Mouse (Mus musculus): ENCODE measurements around the gene Riox1. TPM values are rescaled to one million over a fixed set of nuclear protein-coding genes. Genes with fewer than 3 reads are reported as not detected.
A peak's percentile ranks its signal among the peaks of the same experiment; 100 is the strongest.
"Not testable (repeated sequence)": the region's sequence is repeated elsewhere in the genome, so short reads cannot be mapped to it uniquely, and the experiment has no call there.

The Riox1 gene
- polyA plus RNA-seq, 1 experiment from 2014 or later = 9.2 TPM

DNA sequence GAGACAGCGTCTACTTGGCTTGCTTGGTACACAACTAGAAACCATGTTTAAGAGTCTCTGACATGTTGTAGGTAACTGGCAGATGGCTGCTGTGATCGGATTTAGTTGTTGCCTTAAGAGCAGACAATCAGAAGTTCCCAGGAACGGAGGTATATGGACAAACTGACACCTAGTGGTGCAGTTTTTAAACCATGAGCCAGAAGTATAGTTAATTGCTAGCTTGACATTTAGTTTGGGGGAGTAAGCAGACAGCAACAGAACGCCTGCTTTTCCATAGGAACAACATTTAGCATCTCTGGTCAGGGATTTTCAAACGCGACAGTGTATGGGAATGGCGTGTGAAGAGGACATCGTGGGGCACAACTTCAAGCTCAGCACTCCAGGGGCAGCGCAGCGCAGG lies 12.8 kb upstream of the Riox1 start:
- Histone ChIP-seq H3K27ac (replicated peaks in 1 of 2; ENCODE audit: control insufficient read depth in 1 of 2, insufficient read depth in 1 of 2, low read depth in 2 of 2, low read length in 2 of 2) (no peak overlapping the region), H3K27me3 (ENCODE audit: control insufficient read depth, insufficient read depth, low read length) (no peaks in the 10 kb centered on the region), H3K9ac (ENCODE audit: low read length) (no peak overlapping the region), H3K9me3 (ENCODE audit: control insufficient read depth, low read length) (0 out of 2 replicates have a peak, but pooled peaks cover 4% of the 10 kb centered on the region), H3K4me2 (ENCODE audit: low read length) (peak overlapping the region; percentile 34), H3K4me3 (ENCODE audit: control insufficient read depth in 1 of 2, insufficient read depth in 1 of 2, low read depth in 1 of 2, low read length in 2 of 2) (no peak overlapping the region), H3K36me3 (ENCODE audit: control insufficient read depth, insufficient read depth, low read length) (no peaks in the 10 kb centered on the region), H3K4me1 (ENCODE audit: control insufficient read depth in 2 of 2, insufficient read depth in 2 of 2, low read length in 2 of 2) (no peaks in the 10 kb centered on the region)
- 49% methylated on average over 10 of the region's 10 CpGs for WGBS
- no peak for ATAC-seq (ENCODE audit: insufficient number of reproducible peaks, insufficient read depth, low FRiP score, low read depth)

DNA sequence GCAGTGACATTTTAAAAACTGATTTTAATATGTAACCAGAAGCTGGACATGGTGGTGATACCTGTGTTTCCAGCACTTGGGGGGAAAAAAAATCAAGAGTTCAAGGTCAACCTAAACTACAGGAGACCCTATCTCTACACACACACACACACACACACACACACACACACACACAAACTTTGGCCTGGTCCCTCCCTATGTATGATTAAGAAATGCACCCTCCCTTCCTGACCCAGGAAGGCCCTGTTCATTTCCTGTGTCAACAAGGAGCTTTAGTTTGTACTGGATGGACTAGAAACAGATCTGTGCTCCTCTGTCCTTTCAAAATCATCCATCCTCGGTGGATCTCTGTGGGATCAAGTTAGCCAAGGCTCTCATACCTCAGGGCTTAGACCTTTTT lies 11.8 kb upstream of the Riox1 start:
- WGBS = 35% methylated on average over 1 of the region's 1 CpGs

DNA sequence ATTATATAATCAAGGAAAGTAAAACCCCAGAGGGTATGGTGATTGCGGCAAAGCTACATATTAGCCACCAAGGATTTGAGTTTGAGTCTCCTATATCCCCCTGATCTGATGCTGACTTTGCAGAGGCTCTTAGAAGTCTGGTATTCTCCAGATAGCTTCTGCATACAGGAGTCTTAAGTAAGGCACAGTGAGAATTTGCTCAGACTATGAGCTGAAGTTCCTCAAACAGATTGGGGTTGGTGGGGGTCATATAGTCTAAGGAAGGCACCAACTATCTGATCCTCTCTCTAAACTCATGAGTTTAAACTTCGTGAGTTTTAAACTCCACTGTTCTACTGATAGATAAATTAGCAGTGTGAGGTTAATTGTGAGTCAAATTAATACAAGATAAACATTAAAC lies 11.1 kb upstream of the Riox1 start:
- no peak overlapping the region for H3K27ac ChIP-seq (replicated peaks in 1 of 2; ENCODE audit: control insufficient read depth in 1 of 2, insufficient read depth in 1 of 2, low read depth in 2 of 2, low read length in 2 of 2)
- H3K4me3 ChIP-seq (ENCODE audit: control insufficient read depth in 1 of 2, insufficient read depth in 1 of 2, low read depth in 1 of 2, low read length in 2 of 2) = no peak overlapping the region
- 64% methylated on average over 2 of the region's 2 CpGs for WGBS
- no peak overlapping the region for H3K9ac ChIP-seq (ENCODE audit: low read length)
- no peaks in the 10 kb centered on the region for H3K4me1 ChIP-seq (ENCODE audit: control insufficient read depth in 2 of 2, insufficient read depth in 2 of 2, low read length in 2 of 2)
- H3K36me3 ChIP-seq (ENCODE audit: control insufficient read depth, insufficient read depth, low read length) = no peaks in the 10 kb centered on the region
- no peak for ATAC-seq (ENCODE audit: insufficient number of reproducible peaks, insufficient read depth, low FRiP score, low read depth)
- 0 out of 2 replicates have a peak, but pooled peaks cover 3% of the 10 kb centered on the region for H3K9me3 ChIP-seq (ENCODE audit: control insufficient read depth, low read length)
- no peaks in the 10 kb centered on the region for H3K27me3 ChIP-seq (ENCODE audit: control insufficient read depth, insufficient read depth, low read length)
- no peak overlapping the region for H3K4me2 ChIP-seq (ENCODE audit: low read length)

More for the DNA sequence above, 11.8 kb upstream of the Riox1 start:
- not testable (repeated sequence) for H3K4me1 ChIP-seq (ENCODE audit: control insufficient read depth in 2 of 2, insufficient read depth in 2 of 2, low read length in 2 of 2); H3K27me3 ChIP-seq (ENCODE audit: control insufficient read depth, insufficient read depth, low read length); H3K9me3 ChIP-seq (ENCODE audit: control insufficient read depth, low read length); H3K4me2 ChIP-seq (ENCODE audit: low read length); H3K9ac ChIP-seq (ENCODE audit: low read length); ATAC-seq (ENCODE audit: insufficient number of reproducible peaks, insufficient read depth, low FRiP score, low read depth); H3K4me3 ChIP-seq (ENCODE audit: control insufficient read depth in 1 of 2, insufficient read depth in 1 of 2, low read depth in 1 of 2, low read length in 2 of 2); H3K27ac ChIP-seq (replicated peaks in 1 of 2; ENCODE audit: control insufficient read depth in 1 of 2, insufficient read depth in 1 of 2, low read depth in 2 of 2, low read length in 2 of 2); H3K36me3 ChIP-seq (ENCODE audit: control insufficient read depth, insufficient read depth, low read length)

DNA sequence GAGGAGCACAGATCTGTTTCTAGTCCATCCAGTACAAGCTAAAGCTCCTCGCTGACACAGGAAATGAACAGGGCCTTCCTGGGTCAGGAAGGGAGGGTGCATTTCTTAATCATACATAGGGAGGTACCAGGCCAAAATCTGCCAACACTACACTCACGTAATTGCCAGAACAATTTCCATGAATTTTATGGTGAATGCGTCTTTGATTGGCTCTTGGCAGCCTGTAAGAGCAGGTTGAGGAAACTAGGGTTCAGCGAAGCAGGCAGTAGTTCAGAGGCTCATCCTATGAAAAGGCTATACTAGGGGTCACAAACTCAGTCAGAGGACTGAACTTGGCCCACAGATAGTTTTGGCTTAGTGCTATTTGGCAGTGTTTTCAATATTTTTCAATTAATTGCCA lies 10.4 kb upstream of the Riox1 start:
- no peaks in the 10 kb centered on the region for H3K27me3 ChIP-seq (ENCODE audit: control insufficient read depth, insufficient read depth, low read length)
- H3K9me3 ChIP-seq (ENCODE audit: control insufficient read depth, low read length) = no peaks in the 10 kb centered on the region
- H3K4me3 ChIP-seq (ENCODE audit: control insufficient read depth in 1 of 2, insufficient read depth in 1 of 2, low read depth in 1 of 2, low read length in 2 of 2) = no peak overlapping the region
- H3K36me3 ChIP-seq (ENCODE audit: control insufficient read depth, insufficient read depth, low read length) = no peaks in the 10 kb centered on the region
- ATAC-seq (ENCODE audit: insufficient number of reproducible peaks, insufficient read depth, low FRiP score, low read depth) = no peak
- no peaks in the 10 kb centered on the region for H3K4me1 ChIP-seq (ENCODE audit: control insufficient read depth in 2 of 2, insufficient read depth in 2 of 2, low read length in 2 of 2)
- H3K27ac ChIP-seq (replicated peaks in 1 of 2; ENCODE audit: control insufficient read depth in 1 of 2, insufficient read depth in 1 of 2, low read depth in 2 of 2, low read length in 2 of 2) = no peak overlapping the region
- H3K4me2 ChIP-seq (ENCODE audit: low read length) = no peak overlapping the region
- no peak overlapping the region for H3K9ac ChIP-seq (ENCODE audit: low read length)
- WGBS = 65% methylated on average over 4 of the region's 4 CpGs

DNA sequence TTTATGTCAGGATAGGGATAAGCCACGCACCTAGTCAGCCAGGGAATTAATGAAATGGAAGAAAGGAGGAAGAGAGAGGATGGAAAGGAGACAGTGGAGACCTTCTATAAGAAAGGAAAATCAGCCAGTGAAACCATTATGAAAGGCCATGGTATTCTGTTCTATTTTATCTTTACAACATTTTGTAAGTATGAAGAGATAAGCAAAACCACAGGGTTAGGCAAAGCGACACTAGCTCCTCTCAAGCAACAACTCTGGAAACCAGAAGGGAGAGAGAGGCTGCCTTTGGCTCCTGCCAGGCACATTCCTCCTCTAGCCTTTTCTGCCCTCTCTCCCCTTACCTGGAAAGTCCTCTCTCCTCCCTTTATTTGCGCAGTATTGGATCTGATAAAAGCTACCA lies 8.5 kb upstream of the Riox1 start:
- no peak overlapping the region for H3K9ac ChIP-seq (ENCODE audit: low read length)
- no peak overlapping the region for H3K4me3 ChIP-seq (ENCODE audit: control insufficient read depth in 1 of 2, insufficient read depth in 1 of 2, low read depth in 1 of 2, low read length in 2 of 2)
- no peak overlapping the region for H3K4me2 ChIP-seq (ENCODE audit: low read length)
- no peaks in the 10 kb centered on the region for H3K36me3 ChIP-seq (ENCODE audit: control insufficient read depth, insufficient read depth, low read length)
- H3K9me3 ChIP-seq (ENCODE audit: control insufficient read depth, low read length) = no peaks in the 10 kb centered on the region
- no peak overlapping the region for H3K27ac ChIP-seq (replicated peaks in 1 of 2; ENCODE audit: control insufficient read depth in 1 of 2, insufficient read depth in 1 of 2, low read depth in 2 of 2, low read length in 2 of 2)
- no peak for ATAC-seq (ENCODE audit: insufficient number of reproducible peaks, insufficient read depth, low FRiP score, low read depth)
- H3K27me3 ChIP-seq (ENCODE audit: control insufficient read depth, insufficient read depth, low read length) = no peaks in the 10 kb centered on the region
- no peaks in the 10 kb centered on the region for H3K4me1 ChIP-seq (ENCODE audit: control insufficient read depth in 2 of 2, insufficient read depth in 2 of 2, low read length in 2 of 2)
- 68% methylated on average over 3 of the region's 3 CpGs for WGBS

DNA sequence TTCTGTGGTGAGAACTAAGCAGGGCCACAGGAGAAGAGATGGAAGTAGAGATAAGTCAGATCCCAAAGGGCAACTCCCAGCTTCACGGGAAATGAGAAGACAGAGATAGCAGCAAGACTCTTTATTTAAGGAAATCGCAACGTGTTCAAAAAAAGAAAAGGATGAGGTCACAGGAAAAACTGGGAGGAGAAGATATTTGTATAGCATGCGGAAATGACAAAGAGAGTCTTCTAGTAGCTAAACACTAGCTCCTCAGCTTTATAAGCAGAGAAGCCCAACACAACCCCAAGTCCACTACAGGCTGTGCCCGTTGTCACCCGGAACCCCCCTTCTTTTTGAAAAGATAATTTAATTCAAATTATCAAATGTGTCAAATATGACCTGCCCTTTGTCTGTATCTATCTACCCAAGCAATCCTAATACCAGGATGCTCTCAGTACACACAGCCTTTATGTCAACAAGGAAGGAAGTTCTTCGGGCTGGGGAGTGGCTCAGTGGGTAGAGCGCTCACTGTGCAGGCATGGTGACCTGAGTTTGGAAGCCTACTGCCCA lies 3.1 kb upstream of the Riox1 start:
- Histone ChIP-seq H3K9ac (ENCODE audit: low read length) (no peak overlapping the region), H3K4me2 (ENCODE audit: low read length) (no peak overlapping the region), H3K4me1 (ENCODE audit: control insufficient read depth in 2 of 2, insufficient read depth in 2 of 2, low read length in 2 of 2) (peaks cover 11 to 12% of the 10 kb centered on the region in 2 experiments), H3K36me3 (ENCODE audit: control insufficient read depth, insufficient read depth, low read length) (peaks cover 5% of the 10 kb centered on the region), H3K4me3 (ENCODE audit: control insufficient read depth in 1 of 2, insufficient read depth in 1 of 2, low read depth in 1 of 2, low read length in 2 of 2) (no peak overlapping the region), H3K9me3 (ENCODE audit: control insufficient read depth, low read length) (no peaks in the 10 kb centered on the region), H3K27ac (replicated peaks in 1 of 2; ENCODE audit: control insufficient read depth in 1 of 2, insufficient read depth in 1 of 2, low read depth in 2 of 2, low read length in 2 of 2) (peak overlapping the region; percentile 45 to 71), H3K27me3 (ENCODE audit: control insufficient read depth, insufficient read depth, low read length) (no peaks in the 10 kb centered on the region)
- WGBS = 59% methylated on average over 8 of the region's 8 CpGs
- ATAC-seq (ENCODE audit: insufficient number of reproducible peaks, insufficient read depth, low FRiP score, low read depth) = no peak; the same call in 1 of the 2 replicates

DNA sequence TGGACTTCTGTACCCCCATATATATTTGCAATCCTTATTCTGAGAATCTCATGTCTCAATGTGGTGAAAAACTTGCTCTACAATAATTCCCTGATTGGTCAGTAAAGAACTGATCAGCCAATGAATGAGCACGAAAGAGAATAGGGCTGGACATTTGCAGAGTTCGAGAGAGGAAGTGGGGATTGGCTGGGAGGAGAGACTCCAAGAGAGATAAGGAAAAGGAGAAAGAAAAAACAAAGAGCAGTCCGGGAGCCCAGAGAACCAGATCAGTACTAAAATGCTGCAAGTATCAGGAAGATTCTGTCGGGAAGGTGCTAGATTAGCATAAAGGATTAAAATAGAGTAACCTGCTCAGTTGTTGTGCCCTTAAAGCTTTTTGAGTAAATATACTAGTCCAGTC lies 1.4 kb upstream of the Riox1 start:
- Histone ChIP-seq H3K27ac (replicated peaks in 1 of 2; ENCODE audit: control insufficient read depth in 1 of 2, insufficient read depth in 1 of 2, low read depth in 2 of 2, low read length in 2 of 2) (no peak overlapping the region), H3K36me3 (ENCODE audit: control insufficient read depth, insufficient read depth, low read length) (peaks cover 18% of the 10 kb centered on the region), H3K4me3 (ENCODE audit: control insufficient read depth in 1 of 2, insufficient read depth in 1 of 2, low read depth in 1 of 2, low read length in 2 of 2) (no peak overlapping the region), H3K9ac (ENCODE audit: low read length) (no peak overlapping the region), H3K4me2 (ENCODE audit: low read length) (no peak overlapping the region), H3K27me3 (ENCODE audit: control insufficient read depth, insufficient read depth, low read length) (no peaks in the 10 kb centered on the region), H3K4me1 (ENCODE audit: control insufficient read depth in 2 of 2, insufficient read depth in 2 of 2, low read length in 2 of 2) (peaks cover 13 to 17% of the 10 kb centered on the region in 2 experiments), H3K9me3 (ENCODE audit: control insufficient read depth, low read length) (no peaks in the 10 kb centered on the region)
- ATAC-seq (ENCODE audit: insufficient number of reproducible peaks, insufficient read depth, low FRiP score, low read depth) = no peak
- WGBS = 63% methylated on average over 4 of the region's 4 CpGs
